ENCODE assay signal across 24 mouse cellular contexts in the genomic region with DNA sequence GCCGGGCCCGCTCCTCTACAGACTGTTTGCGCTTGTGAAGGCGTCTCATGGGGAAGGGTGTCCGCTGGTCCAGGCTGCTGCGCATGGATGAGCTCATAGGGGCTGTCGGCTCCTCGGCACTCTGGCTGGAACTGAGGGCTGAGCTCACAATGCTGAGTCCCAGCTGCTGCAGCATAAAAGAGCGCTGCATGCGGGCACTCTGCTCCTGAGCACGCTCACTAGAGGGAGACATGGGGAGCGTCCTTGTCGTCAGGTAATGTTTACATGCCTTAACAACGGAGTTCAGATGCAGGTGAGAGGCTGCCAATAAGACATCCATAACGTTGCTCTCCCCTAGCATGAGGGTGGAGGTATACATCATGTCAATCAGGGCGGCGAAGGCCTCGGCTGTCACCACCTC. TPM values are rescaled to one million over a fixed set of nuclear protein-coding genes. Genes with fewer than 3 reads are reported as not detected.
DNase-seq lines count a peak whose midpoint lies in the region; ATAC-seq and TF ChIP-seq lines count a peak whose summit lies in the region.
"Had no signal": no experiment of that assay in that cellular context is flagged by ENCODE, and none has a peak within 500 bp of the region (broad histone marks: within the 10 kb centered on the region; RNA-seq: fewer than 3 reads in every experiment).

No protein-coding gene starts in this region.

- H3K36me3 ChIP-seq in heart, embryonic 11.5 days (ENCODE audit: control insufficient read depth, insufficient read depth, low read length), result peaks cover 6% of the 10 kb centered on the region; the same call in 1 of the 2 replicates
- peaks cover 48% of the 10 kb centered on the region for H3K36me3 ChIP-seq in liver, embryonic 12.5 days
- peaks cover 24% of the 10 kb centered on the region for H3K36me3 ChIP-seq in liver, postnatal 0 days (replicated peaks; ENCODE audit: insufficient read depth, low read length)
- peaks cover 15% of the 10 kb centered on the region for H3K36me3 ChIP-seq in liver, embryonic 14.5 days (replicated peaks; ENCODE audit: control insufficient read depth, insufficient read depth, low read depth)

- H3K9ac ChIP-seq in heart, embryonic 11.5 days (ENCODE audit: low read depth, low read length), result no peak overlapping the region
- H3K9ac ChIP-seq in liver, embryonic 12.5 days, result peak overlapping the region; percentile 6; the same call in 1 of the 2 replicates
- H3K9ac ChIP-seq in liver, postnatal 0 days (replicated peaks), result no peak overlapping the region
- no peak overlapping the region for H3K9ac ChIP-seq in liver, embryonic 14.5 days (replicated peaks)
- H3K9ac ChIP-seq: limb, embryonic 12.5 days; neural tube, embryonic 12.5 days had no signal

- no peak for ATAC-seq in heart, embryonic 11.5 days (replicated peaks; ENCODE audit: insufficient number of reproducible peaks, low FRiP score, low TSS enrichment)
- ATAC-seq in liver, embryonic 12.5 days, result no peak
- no peak for ATAC-seq in liver, postnatal 0 days
- ATAC-seq in liver, embryonic 14.5 days (ENCODE audit: insufficient read depth), result no peak
- ATAC-seq: CD4-positive, CD25-positive, alpha-beta regulatory T cell, adult 4 months had no signal

- peak overlapping the region; percentile 57; the same call in 1 of the 2 replicates for H3K27ac ChIP-seq in heart, embryonic 11.5 days (ENCODE audit: low read depth, low read length)
- peak overlapping the region; percentile 88 for H3K27ac ChIP-seq in liver, embryonic 12.5 days
- H3K27ac ChIP-seq in liver, postnatal 0 days (ENCODE audit: low read depth), result no peak overlapping the region
- no peak overlapping the region for H3K27ac ChIP-seq in liver, embryonic 14.5 days
- H3K27ac ChIP-seq: layer of hippocampus, adult 2 months; limb, embryonic 12.5 days; neural tube, embryonic 12.5 days; stomach, postnatal 0 days had no signal

- intact Hi-C loops in heart, postnatal 25 days (cut with DNase I), result no loop called here

- H3K9me3 ChIP-seq in heart, embryonic 11.5 days (replicated peaks; ENCODE audit: control insufficient read depth, low read length), result no peaks in the 10 kb centered on the region
- H3K9me3 ChIP-seq in liver, embryonic 12.5 days (replicated peaks), result no peaks in the 10 kb centered on the region
- H3K9me3 ChIP-seq in liver, postnatal 0 days (ENCODE audit: low read length), result no peaks in the 10 kb centered on the region
- no peaks in the 10 kb centered on the region for H3K9me3 ChIP-seq in liver, embryonic 14.5 days (ENCODE audit: control insufficient read depth, low read length)
- H3K9me3 ChIP-seq: limb, embryonic 12.5 days; megakaryocyte, embryonic 14.5 days; neural tube, embryonic 12.5 days had no signal

- 0 out of 2 replicates have a peak, but pooled peaks cover 4% of the 10 kb centered on the region for H3K4me1 ChIP-seq in heart, embryonic 11.5 days (ENCODE audit: control insufficient read depth, insufficient read depth, low read length)
- H3K4me1 ChIP-seq in liver, embryonic 12.5 days, result peaks cover 64% of the 10 kb centered on the region
- H3K4me1 ChIP-seq in liver, postnatal 0 days (ENCODE audit: insufficient read depth), result peaks cover 19% of the 10 kb centered on the region
- peaks cover 14 to 28% of the 10 kb centered on the region in 2 experiments for H3K4me1 ChIP-seq in liver, embryonic 14.5 days (replicated peaks; ENCODE audit: control insufficient read depth in 2 of 2, insufficient read depth in 2 of 2, low read length in 1 of 2)
- H3K4me1 ChIP-seq: limb, embryonic 12.5 days had no signal

- H3K27me3 ChIP-seq in heart, embryonic 11.5 days (ENCODE audit: control insufficient read depth, insufficient read depth, low read length), result no peaks in the 10 kb centered on the region
- H3K27me3 ChIP-seq in liver, embryonic 12.5 days (replicated peaks), result no peaks in the 10 kb centered on the region
- no peaks in the 10 kb centered on the region for H3K27me3 ChIP-seq in liver, postnatal 0 days (ENCODE audit: insufficient read depth, low read length)
- no peaks in the 10 kb centered on the region for H3K27me3 ChIP-seq in liver, embryonic 14.5 days (ENCODE audit: control insufficient read depth, insufficient read depth, low read length)
- H3K27me3 ChIP-seq: limb, embryonic 12.5 days; megakaryocyte, embryonic 14.5 days; neural tube, embryonic 12.5 days had no signal

- H3K4me3 ChIP-seq in heart, embryonic 11.5 days (ENCODE audit: low read depth, low read length), result no peak overlapping the region
- H3K4me3 ChIP-seq in liver, embryonic 12.5 days, result no peak overlapping the region
- H3K4me3 ChIP-seq in liver, postnatal 0 days (ENCODE audit: low read depth, low read length), result no peak overlapping the region
- H3K4me3 ChIP-seq in liver, embryonic 14.5 days (ENCODE audit: insufficient read depth in 1 of 2, low read depth in 2 of 2, low read length in 2 of 2), result no peak overlapping the region
- H3K4me3 ChIP-seq: layer of hippocampus, adult 2 months; limb, embryonic 12.5 days; megakaryocyte, embryonic 14.5 days; neural tube, embryonic 12.5 days had no signal

- no peak overlapping the region for H3K4me2 ChIP-seq in heart, embryonic 11.5 days
- peak overlapping the region; percentile 60 for H3K4me2 ChIP-seq in liver, embryonic 12.5 days
- no peak overlapping the region for H3K4me2 ChIP-seq in liver, postnatal 0 days (ENCODE audit: low read depth, low read length)
- no peak overlapping the region for H3K4me2 ChIP-seq in liver, embryonic 14.5 days (ENCODE audit: low read depth)
- H3K4me2 ChIP-seq: limb, embryonic 12.5 days; neural tube, embryonic 12.5 days had no signal

- no peak for TF ChIP-seq CTCF in liver, postnatal 0 days (IDR thresholded peaks at IDR 0.05; ENCODE audit: low read depth)
- 0 out of 2 replicates have a peak, but pooled peaks have one; percentile 15 for TF ChIP-seq CTCF in liver, embryonic 14.5 days (IDR thresholded peaks at IDR 0.05; ENCODE audit: low read depth)

- TF ChIP-seq EP300 in liver, postnatal 0 days (IDR thresholded peaks at IDR 0.05; ENCODE audit: low read depth), result no peak
- TF ChIP-seq EP300 in liver, embryonic 14.5 days (IDR thresholded peaks at IDR 0.05; ENCODE audit: low read depth), result no peak

- DNase-seq in heart, postnatal 25 days (ENCODE audit: low spot score), result no peak
- DNase-seq in liver, postnatal 0 days, result no peak
- peak; percentile 58 for DNase-seq in ES-CJ7 (ENCODE audit: low read depth, low spot score)
- no peak for DNase-seq in liver, embryonic 14.5 days (ENCODE audit: low read depth in 3 of 3, low spot score in 3 of 3)
- DNase-seq in layer of hippocampus, postnatal 10 days (ENCODE audit: low spot score in 2 of 2), result no peak
- no peak for DNase-seq in cerebellum, adult 9-11 months
- DNase-seq: adrenal gland, postnatal 25 days; cerebellum, adult 9-10 months; gastrocnemius, postnatal 36 days; kidney, adult 2 months; kidney, postnatal 14 days; lung, adult 2 months; lung, postnatal 14 days; right cerebral cortex, postnatal 14 days; thymus, adult 2 months; thymus, postnatal 4 days had no signal

- 82% methylated on average over 18 of the region's 18 CpGs for WGBS in heart, embryonic 11.5 days (ENCODE audit: insufficient replicate concordance)
- WGBS in liver, embryonic 12.5 days (ENCODE audit: insufficient replicate concordance), result 85% methylated on average over 18 of the region's 18 CpGs
- WGBS in liver, postnatal 0 days (ENCODE audit: insufficient replicate concordance), result 85% methylated on average over 18 of the region's 18 CpGs
- WGBS in liver, embryonic 14.5 days (ENCODE audit: insufficient replicate concordance), result 88% methylated on average over 18 of the region's 18 CpGs

RNA-seq across cellular contexts. Expression of a gene that starts 13.6 kb away (rescaled TPM):
- polyA plus RNA-seq in heart, embryonic 11.5 days (2014; fragmentation: Nextera tagmentation; extraction: Ambion mirVana), result 84.3 and 87.9 TPM in 2 replicates
- 10 to 100 TPM; 38.5 to 39.5 TPM for total RNA-seq in heart, postnatal 25 days (2021)
- 94.2 and 98.6 TPM in 2 replicates for polyA plus RNA-seq in liver, embryonic 12.5 days (2016; fragmentation: Nextera tagmentation; extraction: Ambion mirVana)
- 448 and 458 TPM in 2 replicates for polyA plus RNA-seq in liver, postnatal 0 days (2015; fragmentation: Nextera tagmentation; extraction: Ambion mirVana)
- 47.5 and 50.1 TPM in 2 replicates for polyA plus RNA-seq in liver, embryonic 14.5 days (2012; rRNA removed)
- polyA plus RNA-seq in liver, embryonic 14.5 days (2014; fragmentation: Nextera tagmentation; extraction: Ambion mirVana), result 75.7 and 75.9 TPM in 2 replicates
- 10 to 100 TPM; 13.0 to 15.1 TPM for total RNA-seq in layer of hippocampus, postnatal 10 days (2021)

RNA-seq across cellular contexts. Expression of a gene that starts 17.4 kb away (rescaled TPM):
- 16.3 and 17.3 TPM in 2 replicates for polyA plus RNA-seq in heart, embryonic 11.5 days (2014; fragmentation: Nextera tagmentation; extraction: Ambion mirVana)
- total RNA-seq in heart, postnatal 25 days (2021), result 1 to 10 TPM; 6.3 to 6.7 TPM
- polyA plus RNA-seq in liver, embryonic 12.5 days (2016; fragmentation: Nextera tagmentation; extraction: Ambion mirVana), result 8.3 TPM in 2 replicates
- 5.4 and 6.5 TPM in 2 replicates for polyA plus RNA-seq in liver, postnatal 0 days (2015; fragmentation: Nextera tagmentation; extraction: Ambion mirVana)
- 3.3 and 3.5 TPM in 2 replicates for polyA plus RNA-seq in liver, embryonic 14.5 days (2012; rRNA removed)
- polyA plus RNA-seq in liver, embryonic 14.5 days (2014; fragmentation: Nextera tagmentation; extraction: Ambion mirVana), result 4.5 and 6.2 TPM in 2 replicates
- 10 to 100 TPM; 18.3 to 18.5 TPM for total RNA-seq in layer of hippocampus, postnatal 10 days (2021)

RNA-seq across cellular contexts. Expression of a gene that starts 23.6 kb away (rescaled TPM):
- polyA plus RNA-seq in heart, embryonic 11.5 days (2014; fragmentation: Nextera tagmentation; extraction: Ambion mirVana), result 43.1 and 43.6 TPM in 2 replicates
- total RNA-seq in heart, postnatal 25 days (2021), result 10 to 100 TPM; 19.4 to 26.6 TPM
- polyA plus RNA-seq in liver, embryonic 12.5 days (2016; fragmentation: Nextera tagmentation; extraction: Ambion mirVana), result 40.7 and 44.9 TPM in 2 replicates
- polyA plus RNA-seq in liver, postnatal 0 days (2015; fragmentation: Nextera tagmentation; extraction: Ambion mirVana), result 8.7 and 11.0 TPM in 2 replicates
- 4.2 and 7.8 TPM in 2 replicates for polyA plus RNA-seq in liver, embryonic 14.5 days (2012; rRNA removed)
- polyA plus RNA-seq in liver, embryonic 14.5 days (2014; fragmentation: Nextera tagmentation; extraction: Ambion mirVana), result 15.5 and 18.9 TPM in 2 replicates
- 10 to 100 TPM; 17.2 to 17.4 TPM for total RNA-seq in layer of hippocampus, postnatal 10 days (2021)

Comparison
In these comparisons a context has a peak if more than half of its experiments do, and no peak if none do; other contexts are left out.
1. H3K27ac ChIP-seq: peak in heart, embryonic 11.5 days (single experiment) and liver, embryonic 12.5 days (single experiment); none in liver, postnatal 0 days (single experiment) and liver, embryonic 14.5 days (single experiment).